Mouse (Mus musculus) retina, adult 2 months (tissue): ENCODE data around the gene 4930524B15Rik.
"Not testable (repeated sequence)": the region's sequence is repeated elsewhere in the genome, so short reads cannot be mapped to it uniquely, and the experiment has no call there.

ENCODE experiments used
- DNase-seq: peaks from one replicate; pipeline ENCODE4 v3.0.0-alpha.2; 2012; ENCODE audit warnings: low read depth, low spot score

The 4930524B15Rik gene

GRCm38 (mm10) chr11:31983249-31983648, 17.9 kb downstream of the 4930524B15Rik start:
- DNase-seq: no peak

GRCm38 (mm10) chr11:31984786-31985185, 19.4 kb downstream of the 4930524B15Rik start:
- DNase-seq: no peak

DNA sequence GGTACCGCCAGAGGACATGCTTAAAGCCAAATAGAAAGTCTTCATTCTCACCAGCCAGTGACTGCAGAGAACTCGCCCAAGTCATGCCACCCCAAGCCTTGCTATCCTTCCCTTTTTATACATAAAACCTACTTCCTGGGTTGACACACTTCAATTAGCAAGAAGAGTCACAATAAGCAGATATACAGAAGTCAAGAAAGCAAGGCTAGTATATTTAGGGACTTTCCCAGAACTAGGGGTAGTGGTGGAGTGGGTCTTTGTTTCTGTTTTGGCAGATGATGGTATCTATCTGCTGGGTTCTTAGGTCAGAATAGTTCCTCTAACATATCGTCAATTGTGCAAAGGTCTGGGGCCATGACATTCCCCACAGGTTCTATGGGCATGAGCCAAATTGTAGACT, 27.1 kb downstream of the 4930524B15Rik start:
- DNase-seq: no peak

GRCm38 (mm10) chr11:31999716-32000115, 34.3 kb downstream of the 4930524B15Rik start:
- no peak for DNase-seq

- DNase-seq: peak; percentile 60
Observed at GRCm38 (mm10) chr11:32000281-32000680, 34.9 kb downstream of the 4930524B15Rik start, which contains the start of gene Nsg2. Nsg2 (plus strand) TSS chr11:32000463.

- DNase-seq: no peak
Observed at GRCm38 (mm10) chr11:32001181-32001910, 36.0 kb downstream of the 4930524B15Rik start.

DNA sequence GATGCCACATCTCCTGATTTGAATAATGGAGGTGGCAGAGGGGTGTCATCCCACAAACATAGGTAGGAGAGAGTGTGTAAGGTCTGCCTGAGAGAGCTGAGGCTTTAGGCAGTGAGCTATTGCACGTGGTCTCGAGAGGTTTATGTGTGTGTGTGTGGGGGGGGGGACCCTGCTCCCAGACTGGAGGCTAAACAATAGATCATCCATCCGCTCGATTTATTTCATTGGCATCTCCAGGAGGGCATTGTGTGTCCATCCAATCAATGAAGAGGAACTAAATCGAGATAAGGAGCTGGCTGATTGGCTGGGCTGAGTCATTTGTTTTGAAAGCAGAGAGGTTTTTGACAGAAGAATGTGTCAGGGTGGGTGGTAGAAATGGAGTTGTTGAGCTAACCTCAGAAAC, 37.3 kb downstream of the 4930524B15Rik start:
- no peak for DNase-seq

- DNase-seq: not testable (repeated sequence)
Observed at GRCm38 (mm10) chr11:32008049-32008448, 42.7 kb downstream of the 4930524B15Rik start.

DNA sequence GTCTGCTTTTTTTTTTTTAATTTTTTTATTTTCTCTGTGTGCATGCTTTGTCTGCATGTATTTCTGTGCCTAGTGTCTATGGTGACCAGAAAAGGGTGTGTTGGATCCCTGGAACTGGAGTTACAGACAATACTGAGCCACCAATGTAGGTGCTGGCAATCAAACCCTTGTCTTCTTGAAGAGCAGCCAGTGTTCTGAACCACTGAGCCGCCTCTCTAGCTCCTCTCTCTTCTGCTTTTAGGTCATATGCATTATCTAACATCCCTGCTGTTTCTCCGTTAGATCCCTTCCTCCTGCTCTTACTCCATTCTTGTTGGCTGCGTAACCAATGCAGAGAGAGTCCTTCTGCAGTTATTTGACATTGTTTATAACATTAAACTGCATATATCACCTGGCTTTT, 43.5 kb downstream of the 4930524B15Rik start:
- DNase-seq: no peak

DNA sequence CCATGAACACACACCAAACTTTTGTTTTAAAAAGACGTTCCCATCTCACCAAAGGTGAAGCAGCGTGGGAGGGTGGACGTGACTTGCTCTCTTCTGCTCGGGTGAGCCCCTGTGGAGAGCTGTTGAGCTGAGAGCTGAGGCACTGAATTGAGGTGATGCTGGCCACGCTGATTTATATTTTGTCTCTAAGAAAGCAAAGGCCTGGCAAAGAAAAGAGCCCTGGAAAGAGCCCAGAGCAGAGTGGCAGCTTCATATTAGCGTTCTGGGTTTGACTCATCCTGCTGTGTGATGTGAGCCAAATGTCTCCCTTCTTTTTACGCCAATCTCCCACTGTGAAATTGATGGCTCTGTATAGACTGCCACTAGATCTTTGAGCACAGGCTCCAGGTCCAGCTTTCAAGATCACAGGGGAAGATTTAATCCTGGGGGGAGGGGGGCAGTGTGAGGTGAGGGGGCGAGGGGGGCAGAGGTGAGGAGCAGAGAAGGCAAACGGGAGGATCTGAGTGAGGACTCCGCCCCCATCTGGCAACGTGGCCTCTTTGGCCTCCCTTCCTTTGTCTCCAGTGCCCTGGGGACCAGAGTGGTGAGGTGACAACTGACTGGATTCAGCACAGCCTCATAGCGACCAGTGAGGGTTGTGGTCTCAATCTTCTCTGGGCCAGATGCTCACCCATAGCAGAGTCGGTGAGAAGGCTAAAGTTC, 44.7 kb downstream of the 4930524B15Rik start:
- no peak for DNase-seq

DNA sequence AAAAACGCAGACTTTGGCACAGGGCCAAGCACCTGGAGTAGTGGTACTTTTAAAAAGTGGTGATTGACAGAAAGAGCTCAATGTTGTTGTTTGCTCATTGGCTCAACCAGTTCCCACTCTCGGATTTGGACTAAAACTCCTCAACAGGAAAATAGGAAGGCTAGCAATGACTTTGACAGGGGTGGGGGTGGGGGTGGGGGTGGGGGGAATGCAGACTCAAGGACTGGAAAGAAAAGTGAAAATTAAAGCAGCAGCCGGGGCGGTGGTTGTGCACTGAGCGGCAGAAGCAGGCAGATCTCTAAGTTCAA, 45.2 kb downstream of the 4930524B15Rik start:
- no peak for DNase-seq

GRCm38 (mm10) chr11:32011867-32012603, 46.6 kb downstream of the 4930524B15Rik start:
- no peak for DNase-seq

DNA sequence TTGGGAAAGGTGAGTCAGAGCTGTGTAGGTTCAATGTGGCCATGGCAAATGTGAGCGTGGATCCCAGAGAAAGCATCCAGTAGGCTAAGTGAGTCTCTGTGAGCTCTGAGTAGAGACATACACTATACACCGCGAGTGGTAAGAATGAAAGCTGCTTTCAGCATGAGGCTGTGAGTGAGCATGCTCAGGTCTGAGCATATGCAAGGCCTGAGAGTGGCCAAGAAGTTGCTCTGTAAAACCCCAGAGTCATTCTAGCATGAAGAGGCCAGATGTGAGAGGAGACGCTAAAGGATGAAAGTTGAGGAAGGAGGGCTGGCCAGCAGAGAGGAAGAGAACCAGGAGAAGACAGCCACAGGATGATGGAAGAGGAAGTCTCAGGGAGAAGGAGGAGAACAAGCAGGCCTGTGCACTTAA, 47.6 kb downstream of the 4930524B15Rik start:
- DNase-seq: no peak

- DNase-seq: no peak
Observed at GRCm38 (mm10) chr11:32013561-32013960, 48.2 kb downstream of the 4930524B15Rik start.

DNA sequence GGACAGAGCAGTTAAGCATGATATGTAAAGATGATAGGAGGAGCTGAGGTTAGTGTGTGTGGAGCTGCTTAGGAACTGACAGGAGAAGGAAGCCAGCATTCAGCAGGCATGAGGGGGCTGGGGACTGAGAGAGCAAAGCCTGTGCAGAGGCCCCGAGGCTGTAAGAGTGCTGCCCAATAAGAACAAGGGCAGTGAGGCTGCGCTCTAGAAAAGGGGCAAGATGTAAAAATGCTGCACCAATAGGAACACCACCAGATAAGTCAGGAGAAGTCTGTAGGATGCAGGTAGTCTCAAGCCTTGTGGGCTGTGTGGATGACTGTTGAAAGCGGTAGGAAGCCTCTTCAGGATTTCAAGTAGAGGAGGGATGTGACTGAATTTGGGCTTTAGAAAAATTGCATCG, 52.8 kb downstream of the 4930524B15Rik start:
- DNase-seq: no peak

DNA sequence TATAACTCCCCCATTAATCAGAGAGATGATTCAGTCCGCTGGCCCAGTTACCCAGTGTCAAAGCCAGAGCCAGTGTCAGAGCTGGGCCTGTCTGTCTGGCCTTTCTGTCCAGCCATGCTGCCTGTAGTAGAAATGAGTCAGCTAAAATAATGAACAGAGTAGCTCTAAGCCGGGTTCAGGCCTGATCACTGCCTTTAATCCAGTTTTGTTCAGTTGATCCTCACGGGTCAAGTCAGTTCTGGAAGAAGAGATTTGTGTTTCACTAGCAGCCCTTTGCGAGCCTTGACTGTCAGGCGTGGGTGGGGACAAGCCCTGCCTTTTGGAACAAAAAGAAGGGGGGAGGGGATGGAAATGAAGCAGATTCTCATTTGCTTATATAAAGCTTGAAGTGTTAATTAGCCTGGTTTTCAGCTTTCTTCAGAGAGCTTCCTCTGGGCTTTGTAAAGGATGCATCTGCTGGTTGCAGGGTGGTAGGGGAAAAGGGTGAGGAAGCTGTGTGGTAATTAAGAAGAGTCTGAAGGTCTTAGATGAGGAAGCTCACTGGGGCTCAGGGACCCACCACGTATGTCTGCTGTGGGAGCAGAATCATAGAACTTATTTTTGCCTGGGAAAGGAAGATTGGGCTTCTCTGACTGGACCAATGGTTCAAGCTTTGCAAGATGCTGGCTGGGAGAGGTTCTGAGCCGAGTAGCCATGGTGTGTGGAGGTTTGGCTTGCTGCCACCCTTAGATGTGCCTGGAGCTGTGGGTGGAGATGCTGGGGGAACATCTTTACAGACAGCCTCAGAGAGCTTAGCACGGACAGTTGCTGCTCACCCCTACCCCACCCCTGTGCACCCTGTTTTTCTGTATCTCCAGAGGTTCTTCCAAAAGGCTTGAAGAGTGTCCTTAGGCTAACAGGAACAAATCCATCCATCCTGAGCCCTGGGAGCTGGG, 54.9 kb downstream of the 4930524B15Rik start:
- peak; percentile 44 for DNase-seq

GRCm38 (mm10) chr11:32026634-32027033, 61.2 kb downstream of the 4930524B15Rik start:
- no peak for DNase-seq

DNA sequence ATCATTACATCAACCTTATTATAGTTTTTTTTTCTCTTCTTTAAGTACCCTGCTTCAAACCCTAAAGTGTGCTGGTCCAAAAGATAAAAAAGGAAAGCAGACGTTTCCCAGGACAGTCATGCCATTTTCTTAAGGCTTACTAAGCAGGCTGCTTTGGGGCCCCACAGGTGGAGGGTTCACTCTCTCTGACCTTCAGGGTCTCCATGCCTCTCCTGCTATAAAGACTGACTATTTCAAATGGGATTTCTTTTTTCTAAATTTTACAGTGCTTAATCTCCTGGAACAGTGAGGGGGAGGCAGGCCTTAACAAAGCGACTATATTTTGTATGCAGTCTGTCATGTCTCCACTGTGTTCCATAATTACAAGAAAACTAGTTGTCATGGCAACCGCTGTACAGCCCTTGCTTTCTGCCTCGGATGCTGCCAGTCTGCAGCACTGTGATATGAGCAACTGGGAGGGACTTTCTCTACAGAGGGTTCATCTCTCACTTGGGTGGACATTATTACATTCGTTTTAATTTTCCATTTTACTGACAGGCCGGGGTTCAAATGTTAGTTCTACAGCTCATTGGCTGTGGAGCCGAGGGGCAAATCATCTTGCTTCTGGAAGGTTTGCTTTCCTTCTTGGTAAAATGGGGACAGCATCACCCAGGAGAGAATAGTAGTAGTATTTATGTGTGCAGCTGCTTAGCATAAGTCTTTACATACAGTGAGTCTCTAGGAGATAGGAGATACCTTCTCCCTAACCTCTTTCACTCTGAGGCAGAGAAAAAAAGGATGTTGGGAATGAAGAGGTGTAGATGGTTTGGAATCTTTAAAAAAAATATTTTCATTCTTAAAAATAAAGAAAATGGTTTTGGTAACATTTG, 62.3 kb downstream of the 4930524B15Rik start:
- DNase-seq: no peak

GRCm38 (mm10) chr11:32028605-32029004, 63.2 kb downstream of the 4930524B15Rik start:
- DNase-seq: no peak
